Mouse (Mus musculus): ENCODE results near the gene Slc8b1.

The Slc8b1 gene

GRCm38 (mm10) chr5:120567761-120568211 is 56.8 kb downstream of the Slc8b1 start:
- DNase-seq (ENCODE audit: low read depth) = no peak

GRCm38 (mm10) chr5:120568336-120568768 is 57.4 kb downstream of the Slc8b1 start:
- DNase-seq (ENCODE audit: low read depth) = no peak

GRCm38 (mm10) chr5:120568964-120569363 is 58.0 kb downstream of the Slc8b1 start:
- DNase-seq (ENCODE audit: low read depth) = no peak

GRCm38 (mm10) chr5:120569791-120570190 is 58.8 kb downstream of the Slc8b1 start:
- DNase-seq (ENCODE audit: low read depth) = no peak

- no peak for DNase-seq (ENCODE audit: low read depth)
Observed at GRCm38 (mm10) chr5:120570289-120570897, 59.4 kb downstream of the Slc8b1 start.

GRCm38 (mm10) chr5:120571056-120571740 is 60.2 kb downstream of the Slc8b1 start:
- no peak for DNase-seq (ENCODE audit: low read depth)

GRCm38 (mm10) chr5:120574469-120575063 is 63.6 kb downstream of the Slc8b1 start:
- DNase-seq (ENCODE audit: low read depth) = no peak

GRCm38 (mm10) chr5:120576781-120577301 is 65.9 kb downstream of the Slc8b1 start:
- DNase-seq (ENCODE audit: low read depth) = no peak

GRCm38 (mm10) chr5:120577935-120578441 is 67.0 kb downstream of the Slc8b1 start:
- DNase-seq (ENCODE audit: low read depth) = peak; percentile 71

GRCm38 (mm10) chr5:120578504-120579081 is 67.6 kb downstream of the Slc8b1 start:
- DNase-seq (ENCODE audit: low read depth) = no peak

GRCm38 (mm10) chr5:120579211-120579897 is 68.4 kb downstream of the Slc8b1 start:
- DNase-seq (ENCODE audit: low read depth) = no peak

- DNase-seq (ENCODE audit: low read depth) = no peak
Observed at GRCm38 (mm10) chr5:120579898-120580626, 69.1 kb downstream of the Slc8b1 start.

GRCm38 (mm10) chr5:120582002-120582401 is 71.0 kb downstream of the Slc8b1 start:
- no peak for DNase-seq (ENCODE audit: low read depth)

GRCm38 (mm10) chr5:120583511-120583910 is 72.5 kb downstream of the Slc8b1 start:
- no peak for DNase-seq (ENCODE audit: low read depth)
